Mouse (Mus musculus): ENCODE data around the gene Dst. TPM values are rescaled to one million over a fixed set of nuclear protein-coding genes. Genes with fewer than 3 reads are reported as not detected.
A peak's percentile ranks its signal among the peaks of the same experiment; 100 is the strongest.

Gene Dst
- total RNA-seq, 2 experiments from 2014 or later = 243 to 269 TPM

DNA sequence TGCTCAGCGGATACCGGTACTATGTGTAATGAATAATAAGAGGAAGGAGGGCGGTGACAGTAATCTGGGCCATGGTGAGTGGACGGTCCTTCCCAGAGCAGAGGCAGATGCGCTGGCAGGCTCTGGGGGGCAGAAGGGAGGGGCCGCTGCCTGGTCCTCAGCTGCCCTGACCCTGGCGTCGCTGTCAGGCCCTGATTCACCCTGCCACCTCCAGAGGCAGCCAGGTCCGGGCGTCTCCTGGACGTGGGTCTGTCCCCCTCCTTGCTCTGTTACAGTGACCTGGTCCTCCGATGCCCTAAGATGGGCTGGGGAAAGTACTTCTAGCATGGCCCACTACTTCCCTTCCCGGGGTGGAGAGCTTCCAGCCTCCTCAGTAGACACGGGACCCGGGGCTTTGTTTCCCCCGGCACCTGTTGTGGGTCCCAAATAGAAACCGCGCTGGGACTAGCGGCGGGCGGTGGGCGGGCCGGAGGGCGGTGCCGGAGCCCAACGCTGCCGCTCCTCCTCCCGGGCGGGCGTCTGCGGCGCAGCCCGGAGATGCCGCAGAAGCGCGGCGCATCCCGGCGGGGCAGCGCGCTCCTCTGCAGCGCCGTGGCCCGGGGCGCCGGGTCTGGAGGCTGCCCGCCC is 103.1 kb downstream of the Dst start:
- intact Hi-C loops (cut with DNase I) = loop anchor here (10.0 kb wide), 1 partner anchor 54 kb away; no protein-coding TSS in a partner anchor
- DNase-seq (ENCODE audit: low spot score in 2 of 2) = peak; percentile 56 to 75

DNA sequence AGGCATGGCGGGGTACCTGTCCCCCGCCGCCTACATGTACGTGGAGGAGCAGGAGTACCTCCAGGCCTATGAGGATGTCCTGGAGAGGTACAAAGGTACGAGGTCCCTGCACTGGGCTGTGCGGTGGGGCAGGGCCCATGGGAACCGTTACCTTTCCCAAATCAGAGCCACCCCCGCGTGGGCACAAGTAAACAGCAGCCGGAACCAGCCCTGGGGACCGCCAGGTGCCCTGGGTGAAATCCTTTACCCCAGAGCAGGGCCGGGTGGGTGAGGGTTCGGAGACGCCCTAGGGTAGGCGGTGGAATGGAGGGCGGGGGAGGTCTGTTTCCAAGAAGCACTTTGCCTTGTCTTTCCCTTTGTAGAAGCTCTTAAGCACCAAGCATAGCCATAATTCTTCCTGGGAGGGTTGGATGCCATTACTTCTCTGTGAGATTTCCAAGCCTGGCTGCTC is 103.8 kb downstream of the Dst start:
- DNase-seq (ENCODE audit: low spot score in 2 of 2) = peak; percentile 30 to 38
- intact Hi-C loops (cut with DNase I) = loop anchor here (10.0 kb wide), 1 partner anchor 53 kb away; no protein-coding TSS in a partner anchor

- intact Hi-C loops (cut with DNase I) = loop anchor here (10.0 kb wide), 1 partner anchor 51 kb away; no protein-coding TSS in a partner anchor
- no peak for DNase-seq (ENCODE audit: low spot score in 2 of 2)
These were observed 105.5 kb downstream of the Dst start for GRCm38 (mm10) chr1:34013490-34013889.

DNA sequence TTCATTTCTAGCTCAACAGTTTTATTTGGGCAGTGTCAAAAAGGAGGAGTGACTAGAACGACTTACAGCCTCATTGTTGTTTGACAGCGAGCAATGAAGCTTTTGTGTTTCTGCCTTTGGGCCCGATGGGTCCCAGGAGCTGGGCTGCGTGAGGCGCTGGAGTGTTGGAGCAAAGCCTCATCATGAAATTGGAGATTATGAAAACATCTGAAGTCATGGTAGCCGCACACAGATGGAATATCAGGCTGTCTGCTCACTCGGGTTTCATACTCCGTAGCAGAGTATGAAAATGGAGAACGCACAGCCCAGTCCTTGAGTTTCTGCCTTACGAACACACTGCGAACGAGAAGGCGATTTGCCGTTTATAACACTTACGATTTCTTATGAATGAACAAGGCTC is 108.8 kb downstream of the Dst start:
- DNase-seq (ENCODE audit: low spot score in 2 of 2) = no peak
- intact Hi-C loops (cut with DNase I) = loop anchor here (10.0 kb wide), 1 partner anchor 48 kb away; no protein-coding TSS in a partner anchor

DNA sequence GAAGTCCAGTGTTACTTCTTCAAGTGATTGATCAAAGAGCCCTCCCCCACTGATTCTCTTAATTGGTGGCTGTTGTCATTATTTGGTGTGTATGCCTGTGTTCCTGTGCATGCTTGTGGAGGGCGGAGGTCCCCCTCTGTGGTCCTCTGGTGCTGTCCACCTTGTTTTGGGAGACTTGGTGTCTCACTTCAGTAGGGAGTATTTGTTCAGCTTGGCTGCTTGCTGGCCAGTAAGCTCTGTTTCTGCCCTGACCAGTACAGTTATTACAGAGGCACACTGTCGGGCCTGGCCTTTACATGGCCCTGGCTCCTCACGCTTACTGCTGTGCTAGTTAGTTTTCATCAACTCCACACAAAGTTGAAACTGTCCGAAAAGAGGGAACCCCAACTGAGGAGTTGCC is 109.3 kb downstream of the Dst start:
- intact Hi-C loops (cut with DNase I) = loop anchor here (10.0 kb wide), 1 partner anchor 47 kb away; no protein-coding TSS in a partner anchor
- no peak for DNase-seq (ENCODE audit: low spot score in 2 of 2)

GRCm38 (mm10) chr1:34020599-34020998 is 112.6 kb downstream of the Dst start:
- DNase-seq (ENCODE audit: low spot score in 2 of 2) = no peak
- intact Hi-C loops (cut with DNase I) = no loop called here

GRCm38 (mm10) chr1:34021574-34021973 is 113.5 kb downstream of the Dst start:
- intact Hi-C loops (cut with DNase I) = no loop called here
- DNase-seq (ENCODE audit: low spot score in 2 of 2) = no peak

- intact Hi-C loops (cut with DNase I) = no loop called here
- no peak for DNase-seq (ENCODE audit: low spot score in 2 of 2)
These were observed 115.1 kb downstream of the Dst start for GRCm38 (mm10) chr1:34023154-34023553.

DNA sequence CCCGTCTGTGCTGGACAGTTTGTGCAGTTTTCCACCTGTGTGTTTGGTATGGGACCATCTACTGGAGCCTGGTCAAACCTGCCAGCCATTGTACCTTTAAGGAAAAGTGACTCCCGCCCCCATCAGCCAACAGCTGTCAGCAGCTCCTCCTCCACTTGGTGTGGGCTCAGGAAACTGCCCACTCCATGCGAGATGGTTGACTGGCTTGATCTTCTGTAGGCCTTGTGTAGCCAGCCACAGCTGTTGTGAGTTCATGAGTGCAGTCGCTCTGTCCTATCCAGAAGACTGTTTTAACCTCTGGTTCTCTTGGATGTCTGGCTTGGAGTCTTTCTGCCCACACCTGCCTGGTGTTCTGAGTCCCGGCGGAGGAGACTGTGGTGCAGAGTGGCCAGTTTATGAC is 117.9 kb downstream of the Dst start:
- DNase-seq (ENCODE audit: low spot score in 2 of 2) = no peak
- intact Hi-C loops (cut with DNase I) = no loop called here

GRCm38 (mm10) chr1:34028722-34029121 is 120.7 kb downstream of the Dst start:
- no peak for DNase-seq (ENCODE audit: low spot score in 2 of 2)
- intact Hi-C loops (cut with DNase I) = no loop called here

GRCm38 (mm10) chr1:34030330-34031021 is 122.5 kb downstream of the Dst start:
- no peak for DNase-seq (ENCODE audit: low spot score in 2 of 2)
- intact Hi-C loops (cut with DNase I) = no loop called here

GRCm38 (mm10) chr1:34033052-34033451 is 125.0 kb downstream of the Dst start:
- intact Hi-C loops (cut with DNase I) = no loop called here
- no peak for DNase-seq (ENCODE audit: low spot score in 2 of 2)

DNA sequence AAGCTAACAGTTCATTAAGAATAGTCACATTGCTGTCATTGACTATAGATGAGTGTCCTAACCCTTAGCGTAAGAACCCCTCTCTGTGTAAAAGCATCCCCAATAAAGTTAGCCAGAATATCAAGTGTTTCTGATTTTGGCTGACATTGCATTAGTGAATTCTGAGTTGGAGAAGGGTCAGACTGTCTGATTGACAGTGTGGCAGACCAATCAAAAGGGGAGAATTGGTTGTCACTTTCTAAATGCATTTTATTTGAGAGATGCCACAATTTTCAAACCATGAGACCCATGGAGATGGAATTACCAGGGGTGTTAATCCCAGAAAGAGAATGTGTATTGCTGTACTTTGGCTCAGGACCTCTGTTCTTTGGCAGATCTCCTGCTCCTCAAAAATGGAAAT is 125.5 kb downstream of the Dst start:
- no peak for DNase-seq (ENCODE audit: low spot score in 2 of 2)
- intact Hi-C loops (cut with DNase I) = no loop called here

DNA sequence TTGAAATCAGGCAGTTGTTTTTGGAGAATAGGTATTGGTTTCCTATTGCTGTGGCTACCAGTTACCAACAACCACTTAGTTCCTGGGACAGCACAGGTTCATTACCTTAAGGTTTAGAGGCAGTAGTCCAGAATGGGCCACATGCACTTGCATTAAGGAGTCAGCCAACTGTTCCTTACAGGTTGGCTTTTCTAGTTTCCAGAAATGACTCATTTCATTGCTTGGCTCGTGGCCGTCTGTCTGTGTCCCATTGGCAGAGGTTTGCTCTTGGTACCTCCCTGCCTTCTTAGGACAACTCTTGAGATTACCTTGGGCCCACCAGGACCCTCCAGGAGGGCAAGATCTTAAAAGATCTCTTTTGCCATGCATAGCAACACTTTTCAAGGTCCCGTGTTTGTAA is 125.9 kb downstream of the Dst start:
- intact Hi-C loops (cut with DNase I) = no loop called here
- no peak for DNase-seq (ENCODE audit: low spot score in 2 of 2)

- no peak for DNase-seq (ENCODE audit: low spot score in 2 of 2)
- intact Hi-C loops (cut with DNase I) = no loop called here
These were observed 128.1 kb downstream of the Dst start for GRCm38 (mm10) chr1:34036111-34036510.

- intact Hi-C loops (cut with DNase I) = no loop called here
- DNase-seq (ENCODE audit: low spot score in 2 of 2) = no peak
These were observed 130.5 kb downstream of the Dst start for GRCm38 (mm10) chr1:34038571-34038970.

GRCm38 (mm10) chr1:34040049-34040448 is 132.0 kb downstream of the Dst start:
- no peak for DNase-seq (ENCODE audit: low spot score in 2 of 2)
- intact Hi-C loops (cut with DNase I) = loop anchor here (5.0 kb wide), 1 partner anchor 33 kb away; no protein-coding TSS in a partner anchor

DNA sequence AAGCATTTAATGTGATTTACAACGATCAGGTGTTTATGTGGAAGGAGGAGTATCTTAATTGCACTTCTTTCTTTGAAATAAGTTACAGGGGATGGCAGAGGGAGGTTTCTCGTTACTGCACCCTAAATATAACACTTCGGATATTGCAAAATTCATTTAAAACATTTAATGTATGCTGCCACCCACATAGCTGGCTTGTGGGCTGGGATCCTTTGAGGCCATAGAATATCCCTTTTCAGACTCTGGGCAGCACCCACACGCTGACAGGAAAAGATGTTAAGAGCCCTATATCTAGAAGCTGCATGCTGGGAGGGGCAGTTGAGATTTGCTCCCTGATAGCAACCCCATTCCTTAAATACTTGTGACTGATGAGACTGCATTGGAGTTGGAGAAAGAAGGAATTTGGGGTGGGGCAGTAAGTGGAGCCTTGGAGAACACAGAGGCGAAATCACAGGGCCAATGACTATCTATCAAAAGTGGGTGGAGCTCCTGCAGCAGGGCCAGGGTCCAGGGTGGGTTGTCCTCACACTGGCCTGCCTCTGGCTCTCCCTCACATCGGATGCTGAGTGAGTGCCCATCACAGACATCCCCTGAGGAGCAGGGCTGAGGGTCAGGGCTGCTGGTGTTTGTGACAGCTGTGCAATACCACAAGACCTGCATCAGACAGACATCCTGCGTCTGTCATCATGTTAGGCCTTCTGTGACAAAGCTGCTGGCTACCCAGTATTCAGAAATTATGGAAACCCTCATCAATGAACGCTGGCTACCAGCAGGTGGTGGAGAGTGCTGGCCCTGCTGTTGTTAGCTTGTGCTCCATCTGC is 133.1 kb downstream of the Dst start:
- intact Hi-C loops (cut with DNase I) = loop anchor here (5.0 kb wide), 1 partner anchor 34 kb away; no protein-coding TSS in a partner anchor
- no peak for DNase-seq (ENCODE audit: low spot score in 2 of 2)

- intact Hi-C loops (cut with DNase I) = loop anchor here (5.0 kb wide), 1 partner anchor 35 kb away; no protein-coding TSS in a partner anchor
- DNase-seq (ENCODE audit: low spot score in 2 of 2) = no peak
These were observed 134.3 kb downstream of the Dst start for GRCm38 (mm10) chr1:34042299-34042698.

DNA sequence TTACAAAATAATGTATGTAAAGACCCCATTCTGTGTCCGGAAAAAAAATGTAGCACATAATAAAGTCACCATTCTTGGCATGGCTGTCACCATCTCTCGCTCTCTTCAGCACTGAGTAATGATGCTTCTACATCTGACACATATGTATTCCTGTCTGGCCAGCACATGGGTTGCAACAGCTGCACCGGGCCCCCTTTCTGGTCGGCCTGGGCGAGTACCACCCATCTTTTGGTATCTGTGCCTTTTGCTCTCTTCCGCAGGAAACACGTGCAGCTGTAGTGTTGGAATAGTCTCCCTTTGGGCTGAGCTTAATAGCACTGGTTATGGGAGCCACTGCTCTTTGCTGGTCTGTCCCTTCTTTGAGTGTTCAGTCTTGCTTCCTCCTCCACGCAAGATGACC is 135.3 kb downstream of the Dst start:
- no peak for DNase-seq (ENCODE audit: low spot score in 2 of 2)
- intact Hi-C loops (cut with DNase I) = loop anchor here (5.0 kb wide), 1 partner anchor 36 kb away; no protein-coding TSS in a partner anchor

Data from left cerebral cortex, postnatal 36 days (tissue).